Mouse (Mus musculus): ENCODE data around the gene Arhgef38. TPM values are rescaled to one million over a fixed set of nuclear protein-coding genes. Genes with fewer than 3 reads are reported as not detected.

The Arhgef38 gene
- polyA plus RNA-seq, 1 experiment, result not detected

- H3K36me3 ChIP-seq (ENCODE audit: control insufficient read depth), result peaks cover 9% of the 10 kb centered on the region
- peak within 1 kb of the TSS; percentile 74 for H3K4me3 ChIP-seq (replicated peaks)
- H3K27me3 ChIP-seq (ENCODE audit: control insufficient read depth), result no peaks in the 10 kb centered on the region
- peaks cover 40% of the 10 kb centered on the region for H3K4me1 ChIP-seq (ENCODE audit: control insufficient read depth)
- no peaks in the 10 kb centered on the region for H3K9me3 ChIP-seq (ENCODE audit: control insufficient read depth, low read length)
- no peak for TF ChIP-seq TAL1 (IDR thresholded peaks at IDR 0.05; ENCODE audit: low read length)
- no peak for TF ChIP-seq GATA1 (IDR thresholded peaks at IDR 0.05; ENCODE audit: low read length)
Observed at GRCm38 (mm10) chr3:133091664-133092273, 143.0 kb downstream of the Arhgef38 start, which contains the start of the genes Ints12 and Gstcd. Ints12 (plus strand) TSS chr3:133091840. Gstcd (minus strand) TSS chr3:133092033.

- TF ChIP-seq GATA1 (IDR thresholded peaks at IDR 0.05; ENCODE audit: low read length) (no peak), TAL1 (IDR thresholded peaks at IDR 0.05; ENCODE audit: low read length) (no peak)
- H3K27me3 ChIP-seq (ENCODE audit: control insufficient read depth), result no peaks in the 10 kb centered on the region
Observed at GRCm38 (mm10) chr3:133091121-133091663, 143.6 kb downstream of the Arhgef38 start.

GRCm38 (mm10) chr3:133090247-133091120, 144.3 kb downstream of the Arhgef38 start:
- H3K4me1 ChIP-seq (ENCODE audit: control insufficient read depth), result peaks cover 36% of the 10 kb centered on the region
- H3K27me3 ChIP-seq (ENCODE audit: control insufficient read depth), result no peaks in the 10 kb centered on the region
- no peaks in the 10 kb centered on the region for H3K9me3 ChIP-seq (ENCODE audit: control insufficient read depth, low read length)
- TF ChIP-seq TAL1 (IDR thresholded peaks at IDR 0.05; ENCODE audit: low read length) (no peak), GATA1 (IDR thresholded peaks at IDR 0.05; ENCODE audit: low read length) (no peak)
- H3K36me3 ChIP-seq (ENCODE audit: control insufficient read depth), result no peaks in the 10 kb centered on the region
- peak overlapping the region; percentile 74 for H3K4me3 ChIP-seq (replicated peaks)

More at GRCm38 (mm10) chr3:133091121-133091663, 143.6 kb downstream of the Arhgef38 start:
- Histone ChIP-seq H3K9me3 (ENCODE audit: control insufficient read depth, low read length) (no peaks in the 10 kb centered on the region), H3K36me3 (ENCODE audit: control insufficient read depth) (peaks cover 5% of the 10 kb centered on the region), H3K4me3 (replicated peaks) (peak overlapping the region; percentile 74), H3K4me1 (ENCODE audit: control insufficient read depth) (peaks cover 40% of the 10 kb centered on the region)

DNA sequence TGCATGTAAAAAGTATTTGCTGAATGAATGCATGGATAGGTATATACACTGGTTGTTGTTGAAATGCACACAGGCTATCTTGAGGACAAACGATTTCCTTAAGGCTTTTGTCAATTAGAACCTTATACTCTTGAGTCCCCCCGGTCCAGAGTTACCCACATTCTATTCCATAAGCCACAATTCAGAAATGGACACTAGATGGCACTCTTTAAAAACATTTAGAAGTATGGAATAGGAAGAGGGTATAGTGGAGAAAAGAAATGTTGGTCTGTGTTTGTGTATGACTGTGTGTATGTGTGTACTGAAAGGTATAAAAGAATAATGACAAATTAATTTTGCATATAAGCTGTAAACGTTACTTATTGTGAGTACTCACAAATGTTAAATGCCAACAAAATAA, 148.9 kb downstream of the Arhgef38 start:
- H3K9me3 ChIP-seq (ENCODE audit: control insufficient read depth, low read length), result no peaks in the 10 kb centered on the region
- H3K36me3 ChIP-seq (ENCODE audit: control insufficient read depth), result peaks cover 39% of the 10 kb centered on the region

DNA sequence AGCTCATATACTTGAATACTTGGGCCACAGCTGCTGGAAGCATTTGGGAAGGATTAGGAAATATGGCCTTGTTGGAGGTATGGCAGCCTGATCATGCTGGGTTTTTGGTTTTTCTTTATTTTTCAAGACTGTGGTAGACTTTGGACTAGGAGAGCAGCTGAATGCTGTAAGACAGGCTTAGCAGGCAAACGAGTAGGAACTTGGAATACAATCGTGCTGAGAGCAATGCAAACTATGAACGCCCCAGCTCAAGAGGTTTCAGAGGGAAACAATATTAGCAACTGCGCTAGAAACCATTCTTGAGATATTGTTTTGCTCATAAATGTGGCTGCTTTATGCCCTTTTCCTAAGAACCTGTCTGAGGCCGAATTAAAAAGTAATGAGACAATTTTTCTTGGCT, 152.0 kb downstream of the Arhgef38 start:
- Histone ChIP-seq H3K9me3 (ENCODE audit: control insufficient read depth, low read length) (no peaks in the 10 kb centered on the region), H3K27me3 (ENCODE audit: control insufficient read depth) (no peaks in the 10 kb centered on the region), H3K4me3 (replicated peaks) (no peak overlapping the region), H3K36me3 (ENCODE audit: control insufficient read depth) (peaks cover 62% of the 10 kb centered on the region), H3K4me1 (ENCODE audit: control insufficient read depth) (peaks cover 1% of the 10 kb centered on the region; the same call in 1 of the 2 replicates)
- TF ChIP-seq TAL1 (IDR thresholded peaks at IDR 0.05; ENCODE audit: low read length) (no peak), GATA1 (IDR thresholded peaks at IDR 0.05; ENCODE audit: low read length) (no peak)

More for the DNA sequence above, 148.9 kb downstream of the Arhgef38 start:
- TF ChIP-seq GATA1 (IDR thresholded peaks at IDR 0.05; ENCODE audit: low read length) (no peak), TAL1 (IDR thresholded peaks at IDR 0.05; ENCODE audit: low read length) (no peak)
- Histone ChIP-seq H3K4me3 (replicated peaks) (no peak overlapping the region), H3K27me3 (ENCODE audit: control insufficient read depth) (no peaks in the 10 kb centered on the region), H3K4me1 (ENCODE audit: control insufficient read depth) (peaks cover 15% of the 10 kb centered on the region)

DNA sequence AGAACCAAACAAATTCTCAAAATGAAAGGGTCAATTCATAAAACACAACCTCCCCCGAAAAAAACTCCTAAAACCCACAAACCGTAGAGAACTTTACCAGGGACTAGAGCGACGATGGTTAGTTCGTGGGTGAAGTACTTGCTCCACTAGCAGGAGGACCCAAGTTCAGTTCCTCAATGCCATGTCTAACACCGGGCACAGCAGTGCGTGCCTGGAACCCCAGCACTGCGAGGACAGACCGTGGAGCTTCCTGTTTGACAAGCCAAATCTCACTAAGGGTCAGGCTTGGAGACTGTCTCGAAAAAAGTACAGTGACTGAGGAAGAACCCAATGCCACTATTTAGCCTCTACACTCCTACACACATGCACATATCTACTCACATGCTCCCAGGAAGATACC, 159.2 kb downstream of the Arhgef38 start:
- Histone ChIP-seq H3K4me1 (ENCODE audit: control insufficient read depth) (no peaks in the 10 kb centered on the region; the same call in 1 of the 2 replicates), H3K27me3 (ENCODE audit: control insufficient read depth) (no peaks in the 10 kb centered on the region), H3K36me3 (ENCODE audit: control insufficient read depth) (peaks cover 59% of the 10 kb centered on the region), H3K4me3 (replicated peaks) (no peak overlapping the region), H3K9me3 (ENCODE audit: control insufficient read depth, low read length) (no peaks in the 10 kb centered on the region)
- TF ChIP-seq GATA1 (IDR thresholded peaks at IDR 0.05; ENCODE audit: low read length) (no peak), TAL1 (IDR thresholded peaks at IDR 0.05; ENCODE audit: low read length) (no peak)

Other genes starting within 250 kb of the Arhgef38 start
- 0.32 and 0.35 TPM in 2 replicates for gene Ints12, start 143.1 kb downstream of the Arhgef38 start, polyA plus RNA-seq (2012)
- gene Gstcd, start 142.9 kb downstream of the Arhgef38 start, polyA plus RNA-seq (2012), result 0.38 and 0.44 TPM in 2 replicates
- 1.3 and 1.5 TPM in 2 replicates for gene Ppa2, start 75.2 kb upstream of the Arhgef38 start, polyA plus RNA-seq (2012)

Data from erythroblast, embryonic 14.5 days (primary cell).